Mouse (Mus musculus) olfactory bulb, adult 2 months (tissue): ENCODE results near the gene Caml.

Experiments used
- CTCF ChIP-seq: fragments of 200-500 bp; IDR thresholded peaks from 2 replicates; pipeline ENCODE4 v1.5.1; 2012; ENCODE audit warnings: low read depth, mild to moderate bottlenecking, low read length, moderate library complexity; ENCODE audit not compliant: insufficient read depth
- POLR2A ChIP-seq: fragments of 200-500 bp; IDR thresholded peaks from 2 replicates; pipeline ENCODE4 v1.6.1; 2012; ENCODE audit warnings: mild to moderate bottlenecking, low read depth, low read length, moderate library complexity; ENCODE audit not compliant: insufficient read depth

DNA sequence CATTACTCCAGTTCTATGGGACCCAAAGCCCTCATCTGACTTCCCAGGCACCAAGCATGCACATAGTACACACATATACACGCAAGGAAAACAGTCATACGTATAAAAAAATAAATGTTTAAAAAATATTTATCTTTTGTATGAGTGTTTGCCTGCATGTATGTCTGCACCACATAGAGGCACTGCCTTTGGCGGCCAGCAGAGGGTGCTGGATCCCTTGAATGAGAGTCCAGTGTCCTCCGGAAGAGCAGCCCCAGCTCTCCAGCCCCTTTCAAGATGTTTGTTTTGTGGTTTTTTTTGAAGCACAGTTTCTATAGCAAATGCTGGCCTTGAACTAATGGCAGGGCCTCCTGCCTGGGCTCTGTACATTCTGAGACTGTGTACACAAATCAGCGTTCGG lies 45.7 kb downstream of the Caml start:
- TF ChIP-seq POLR2A (no peak), CTCF (peak; percentile 25; the same call in 1 of the 2 replicates)
